Mouse (Mus musculus) myocyte (in vitro differentiated cells): Measurements from ENCODE around the gene Agpat1.

ENCODE experiments used
- CEBPB ChIP-seq: IDR thresholded peaks from 2 replicates; pipeline ENCODE4 v1.6.1; 2011; ENCODE audit warnings: mild to moderate bottlenecking, moderate library complexity; ENCODE audit not compliant: poor library complexity, insufficient read depth, severe bottlenecking
- E2F4 ChIP-seq: IDR thresholded peaks from one replicate; pipeline ENCODE4 v1.6.1; 2011; ENCODE audit warnings: mild to moderate bottlenecking, control low read depth, moderate library complexity; ENCODE audit not compliant: insufficient read depth
- MAX ChIP-seq: IDR thresholded peaks from one replicate; pipeline ENCODE4 v1.6.1; 2011; ENCODE audit warnings: low read depth, mild to moderate bottlenecking, control low read depth
- MYOG ChIP-seq, 3 experiments: IDR thresholded peaks; one replicate each; pipeline ENCODE4 v1.6.1; 2011; ENCODE audit warnings: control low read depth in 2 of 3, low read depth in 2 of 3, mild to moderate bottlenecking in 2 of 3; ENCODE audit not compliant: insufficient read length in 2 of 3, control insufficient read depth in 1 of 3, insufficient read depth in 1 of 3
- POLR2A ChIP-seq: IDR thresholded peaks from one replicate; pipeline ENCODE4 v1.6.1; 2011; ENCODE audit warnings: low read depth, mild to moderate bottlenecking, control low read depth, moderate library complexity; ENCODE audit not compliant: insufficient read length
- POLR2AphosphoS2 ChIP-seq: IDR thresholded peaks from one replicate; pipeline ENCODE4 v1.6.1; 2011; ENCODE audit warnings: low read depth, control low read depth; ENCODE audit not compliant: insufficient read length
- TCF12 ChIP-seq: IDR thresholded peaks from one replicate; pipeline ENCODE4 v1.6.1; 2011; ENCODE audit warnings: mild to moderate bottlenecking, control low read depth; ENCODE audit not compliant: poor library complexity, insufficient read depth, severe bottlenecking
- TCF3 ChIP-seq: IDR thresholded peaks from one replicate; pipeline ENCODE4 v1.6.1; 2011; ENCODE audit warnings: low read depth, control low read depth; ENCODE audit not compliant: insufficient read length
- USF1 ChIP-seq: IDR thresholded peaks from one replicate; pipeline ENCODE4 v1.6.1; 2011; ENCODE audit warnings: low read depth, mild to moderate bottlenecking, control low read depth, moderate library complexity

- TF ChIP-seq CEBPB (no peak), E2F4 (no peak), MAX (no peak), POLR2A (no peak), MYOG (IDR thresholded peaks at IDR 0.05; ENCODE audit: control insufficient read depth in 1 of 3, insufficient read depth in 1 of 3, insufficient read length in 2 of 3, low read depth in 2 of 3) (no peak), POLR2AphosphoS2 (no peak), TCF3 (no peak), TCF12 (no peak), USF1 (no peak)
Measured at GRCm38 (mm10) chr17:34654392-34654791, 50.3 kb downstream of the Agpat1 start.
